Mouse (Mus musculus) heart, postnatal 4 days (tissue): ENCODE measurements around the gene Gmps. TPM values are rescaled to one million over a fixed set of nuclear protein-coding genes. Genes with fewer than 3 reads are reported as not detected.

Experiments used
- total RNA-seq, 2 experiments: library from RNA; stranded (reverse); gene quantifications; 2 replicates each; pipeline ENCODE4 v1.2.3; 2021

The Gmps gene
- total RNA-seq, 2 experiments from 2014 or later: 34.6 to 35.0 TPM

Other genes with a start within 250 kb of the Gmps start
- under 1 TPM; 0.41 to 0.60 TPM for gene Plch1, start 76.6 kb upstream of the Gmps start, total RNA-seq
- 1 to 10 TPM; 6.4 to 7.1 TPM for gene E130311K13Rik, start 46.6 kb upstream of the Gmps start, total RNA-seq
- gene Slc33a1, start 11.3 kb upstream of the Gmps start, total RNA-seq: 10 to 100 TPM; 10.1 to 11.6 TPM
- under 1 TPM; 0.10 to 0.18 TPM for gene Vmn2r1, start 105.4 kb downstream of the Gmps start, total RNA-seq
- not detected for gene Vmn2r2, start 165.8 kb downstream of the Gmps start, total RNA-seq